In the genomic region with DNA sequence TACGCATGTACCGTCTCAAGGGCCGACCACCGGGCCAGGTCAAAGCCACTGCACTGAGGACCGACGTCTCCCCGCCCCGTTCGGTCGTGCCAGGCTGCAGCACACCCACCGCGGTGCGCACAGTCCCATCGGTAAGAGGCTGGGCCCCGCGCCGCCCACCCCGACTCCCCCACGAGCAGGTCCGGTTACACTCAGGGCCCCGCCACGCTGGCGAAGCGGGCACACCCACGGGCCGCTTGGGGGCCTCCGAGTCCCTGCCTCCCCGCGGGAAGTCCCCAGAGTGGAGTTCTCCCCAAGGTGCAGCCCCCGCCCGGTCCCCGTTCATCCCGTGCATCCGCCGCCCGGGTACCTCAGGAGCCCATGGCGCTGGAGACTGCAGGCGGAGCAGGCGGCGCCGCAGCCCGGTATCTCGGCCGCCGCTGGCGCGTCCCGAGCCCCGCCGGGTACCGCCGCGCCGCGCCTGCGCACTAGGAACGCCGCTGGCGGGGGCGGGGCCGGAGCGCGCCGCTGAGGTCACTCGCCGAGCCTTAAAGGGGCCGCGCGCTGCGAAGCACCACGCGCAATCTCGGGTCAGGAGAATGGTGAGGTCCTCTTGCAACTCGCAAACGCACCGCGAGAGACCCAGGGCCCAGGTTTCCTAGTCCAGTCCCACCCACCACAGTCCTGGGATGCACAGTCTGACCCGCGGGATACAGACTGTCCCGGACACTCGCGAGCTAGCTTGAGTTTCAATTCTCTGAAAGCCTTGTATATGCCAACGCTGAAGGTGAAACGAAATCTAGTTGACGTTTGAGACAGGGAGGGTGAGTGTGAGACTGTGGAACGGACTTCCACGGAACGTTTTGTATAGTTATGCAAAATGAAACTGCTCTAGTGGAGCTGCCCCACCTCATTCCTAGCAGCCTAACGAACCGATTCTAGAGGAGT, we compare ENCODE assay signal across 8 mouse cellular contexts. TPM values are rescaled to one million over a fixed set of nuclear protein-coding genes. Genes with fewer than 3 reads are reported as not detected.
DNase-seq lines count a peak whose midpoint lies in the region; ATAC-seq and TF ChIP-seq lines count a peak whose summit lies in the region.

Gene Tmem184b, minus strand, starts transcription at position 734 of the 927 bp plus-strand sequence.

- WGBS in bone marrow, adult 2 months, result 1% methylated on average over 88 of the region's 90 CpGs
- WGBS in embryonic facial prominence, embryonic 14.5 days, result under 1% methylated on average over 42 of the region's 90 CpGs
- under 1% methylated on average over 82 of the region's 90 CpGs for WGBS in heart, adult 2 months
- under 1% methylated on average over 90 of the region's 90 CpGs for WGBS in limb, embryonic 12.5 days
- WGBS in midbrain, embryonic 14.5 days, result under 1% methylated on average over 87 of the region's 90 CpGs

- no peaks in the 10 kb centered on the region for H3K9me3 ChIP-seq in embryonic facial prominence, embryonic 14.5 days (ENCODE audit: control insufficient read depth, low read length)
- no peaks in the 10 kb centered on the region for H3K9me3 ChIP-seq in limb, embryonic 12.5 days
- no peaks in the 10 kb centered on the region for H3K9me3 ChIP-seq in midbrain, embryonic 14.5 days (ENCODE audit: control insufficient read depth, low read length)

- DNase-seq in 416B (ENCODE audit: low read depth), result peak; percentile 73
- DNase-seq in embryonic facial prominence, embryonic 14.5 days (ENCODE audit: low spot score), result peak; percentile 89
- peak; percentile 95 to 96 for DNase-seq in heart, adult 2 months
- DNase-seq in kidney, adult 8-10 months, result peak; percentile 75 to 85
- peak; percentile 96 for DNase-seq in midbrain, embryonic 14.5 days
- peak; percentile 76 to 89 for DNase-seq in spleen, adult 18-20 months

- peaks cover 6% of the 10 kb centered on the region for H3K4me1 ChIP-seq in bone marrow, adult 2 months (ENCODE audit: control insufficient read depth, insufficient read depth, low read length)
- H3K4me1 ChIP-seq in embryonic facial prominence, embryonic 14.5 days (ENCODE audit: control insufficient read depth, insufficient read depth, low read length), result peaks cover 26% of the 10 kb centered on the region
- peaks cover 27% of the 10 kb centered on the region for H3K4me1 ChIP-seq in heart, adult 2 months (ENCODE audit: control insufficient read depth, insufficient read depth, low read length)
- H3K4me1 ChIP-seq in limb, embryonic 12.5 days (replicated peaks), result peaks cover 44% of the 10 kb centered on the region
- peaks cover 25% of the 10 kb centered on the region for H3K4me1 ChIP-seq in midbrain, embryonic 14.5 days (ENCODE audit: control insufficient read depth, insufficient read depth, low read length)

- peak; percentile 90 for ATAC-seq in embryonic facial prominence, embryonic 14.5 days (ENCODE audit: low read depth)
- peak; percentile 71 for ATAC-seq in limb, embryonic 12.5 days (ENCODE audit: insufficient number of reproducible peaks, insufficient read depth, low FRiP score, low TSS enrichment, low read depth)
- ATAC-seq in midbrain, embryonic 14.5 days (ENCODE audit: low FRiP score, low TSS enrichment), result peak; percentile 87

- H3K27me3 ChIP-seq in embryonic facial prominence, embryonic 14.5 days (replicated peaks; ENCODE audit: control insufficient read depth, insufficient read depth, low read length), result no peaks in the 10 kb centered on the region
- H3K27me3 ChIP-seq in heart, adult 2 months (ENCODE audit: control insufficient read depth, insufficient read depth, low read length), result no peaks in the 10 kb centered on the region
- H3K27me3 ChIP-seq in limb, embryonic 12.5 days, result no peaks in the 10 kb centered on the region
- 0 out of 2 replicates have a peak, but pooled peaks cover 3% of the 10 kb centered on the region for H3K27me3 ChIP-seq in midbrain, embryonic 14.5 days (ENCODE audit: control insufficient read depth, insufficient read depth, low read length)

- peak within 1 kb of the TSS; percentile 79 for H3K4me3 ChIP-seq in bone marrow, adult 2 months (replicated peaks; ENCODE audit: control insufficient read depth, low read depth, low read length)
- H3K4me3 ChIP-seq in embryonic facial prominence, embryonic 14.5 days (ENCODE audit: low read depth, low read length), result peak within 1 kb of the TSS; percentile 88
- peak within 1 kb of the TSS; percentile 97 for H3K4me3 ChIP-seq in heart, adult 2 months
- peak within 1 kb of the TSS; percentile 94 for H3K4me3 ChIP-seq in limb, embryonic 12.5 days (replicated peaks)
- H3K4me3 ChIP-seq in midbrain, embryonic 14.5 days (replicated peaks; ENCODE audit: low read depth, low read length), result peak within 1 kb of the TSS; percentile 99

- TF ChIP-seq POLR2A in bone marrow, adult 2 months (IDR thresholded peaks at IDR 0.05; ENCODE audit: borderline replicate concordance, control insufficient read depth, low read depth, low read length), result peak; percentile 61; the same call in 1 of the 2 replicates
- TF ChIP-seq POLR2A in heart, adult 2 months (IDR thresholded peaks at IDR 0.05; ENCODE audit: insufficient read depth, low read depth, low read length), result peak; percentile 63

- no peak; the same call in 1 of the 2 replicates for TF ChIP-seq EP300 in heart, adult 2 months (IDR thresholded peaks at IDR 0.05; ENCODE audit: insufficient read depth, low read depth, low read length)

- peaks cover 9% of the 10 kb centered on the region for H3K79me2 ChIP-seq in heart, adult 2 months (replicated peaks; ENCODE audit: control insufficient read depth, insufficient read depth, low read length)

- peak within 1 kb of the TSS; percentile 66 for H3K27ac ChIP-seq in bone marrow, adult 2 months (ENCODE audit: control insufficient read depth, insufficient read depth, low read depth, low read length, poor library complexity)
- peak within 1 kb of the TSS; percentile 86 for H3K27ac ChIP-seq in embryonic facial prominence, embryonic 14.5 days (replicated peaks; ENCODE audit: low read depth, low read length)
- peak within 1 kb of the TSS; percentile 97 for H3K27ac ChIP-seq in heart, adult 2 months
- peak within 1 kb of the TSS; percentile 84 for H3K27ac ChIP-seq in limb, embryonic 12.5 days
- H3K27ac ChIP-seq in midbrain, embryonic 14.5 days (replicated peaks; ENCODE audit: low read depth, low read length), result peak within 1 kb of the TSS; percentile 79

- 0 out of 2 replicates have a peak, but pooled peaks cover 3% of the 10 kb centered on the region for H3K36me3 ChIP-seq in embryonic facial prominence, embryonic 14.5 days (ENCODE audit: control insufficient read depth, insufficient read depth, low read length)
- H3K36me3 ChIP-seq in heart, adult 2 months (ENCODE audit: control insufficient read depth, insufficient read depth, low read length), result no peaks in the 10 kb centered on the region; the same call in 1 of the 2 replicates
- peaks cover 3% of the 10 kb centered on the region; the same call in 1 of the 2 replicates for H3K36me3 ChIP-seq in limb, embryonic 12.5 days
- H3K36me3 ChIP-seq in midbrain, embryonic 14.5 days (ENCODE audit: control insufficient read depth, insufficient read depth, low read length), result no peaks in the 10 kb centered on the region

- peak within 1 kb of the TSS; percentile 82 for H3K9ac ChIP-seq in embryonic facial prominence, embryonic 14.5 days (ENCODE audit: low read depth, low read length)
- peak within 1 kb of the TSS; percentile 96 for H3K9ac ChIP-seq in heart, adult 2 months (ENCODE audit: low read depth, low read length)
- peak within 1 kb of the TSS; percentile 88 for H3K9ac ChIP-seq in limb, embryonic 12.5 days (replicated peaks)
- H3K9ac ChIP-seq in midbrain, embryonic 14.5 days (replicated peaks; ENCODE audit: low read length), result peak within 1 kb of the TSS; percentile 92

- intact Hi-C loops in heart, adult 2 months (cut with DNase I), result loop anchor here (1.0 kb wide), 1 partner anchor 39 kb away; no protein-coding TSS in a partner anchor

- H3K4me2 ChIP-seq in embryonic facial prominence, embryonic 14.5 days (ENCODE audit: low read depth, low read length), result peak within 1 kb of the TSS; percentile 90
- H3K4me2 ChIP-seq in limb, embryonic 12.5 days, result peak within 1 kb of the TSS; percentile 78
- H3K4me2 ChIP-seq in midbrain, embryonic 14.5 days (ENCODE audit: low read length), result peak within 1 kb of the TSS; percentile 60

- TF ChIP-seq CTCF in bone marrow, adult 2 months (IDR thresholded peaks at IDR 0.05; ENCODE audit: control insufficient read depth, insufficient read depth, low read length), result no peak
- TF ChIP-seq CTCF in heart, adult 2 months (IDR thresholded peaks at IDR 0.05), result 0 out of 2 replicates have a peak, but pooled peaks have one; percentile 18

RNA-seq across cellular contexts. Expression of gene Tmem184b, which starts in this region (rescaled TPM):
- 4.9 and 19.1 TPM in 2 replicates for polyA plus RNA-seq in bone marrow, adult 2 months (2011; ENCODE audit: insufficient read depth, insufficient read length, low replicate concordance, missing spikeins)
- 73.0 and 77.6 TPM in 2 replicates for polyA plus RNA-seq in embryonic facial prominence, embryonic 14.5 days (2014; fragmentation: Nextera tagmentation; extraction: Ambion mirVana)
- total RNA-seq in heart, adult 2 months (2021), result 10 to 100 TPM; 38.7 to 42.9 TPM
- 83.1 and 84.2 TPM in 2 replicates for polyA plus RNA-seq in heart, adult 2 months (2012; rRNA removed)
- 54.7 and 63.8 TPM in 2 replicates for polyA plus RNA-seq in limb, embryonic 12.5 days (2016; fragmentation: Nextera tagmentation; extraction: Ambion mirVana)
- 32.2 and 36.6 TPM in 2 replicates for polyA plus RNA-seq in midbrain, embryonic 14.5 days (2014; fragmentation: Nextera tagmentation; extraction: Ambion mirVana)

Comparison
In these comparisons a context has a peak if more than half of its experiments do, and no peak if none do; other contexts are left out.
1. Peak in every context shown above with its lines: DNase-seq, ATAC-seq, H3K4me3 ChIP-seq and H3K27ac ChIP-seq.